Mouse (Mus musculus): ENCODE measurements around the gene Atp9a. TPM values are rescaled to one million over a fixed set of nuclear protein-coding genes. Genes with fewer than 3 reads are reported as not detected.

The Atp9a gene
- polyA plus RNA-seq, 1 experiment from 2014 or later: 13.8 TPM

- Histone ChIP-seq H3K4me2 (no peak overlapping the region), H3K27me3 (0 out of 2 replicates have a peak, but pooled peaks cover 3% of the 10 kb centered on the region), H3K9ac (no peak overlapping the region), H3K36me3 (peaks cover 9% of the 10 kb centered on the region; the same call in 1 of the 2 replicates), H3K27ac (no peak overlapping the region), H3K9me3 (replicated peaks) (no peaks in the 10 kb centered on the region), H3K4me1 (replicated peaks) (no peaks in the 10 kb centered on the region), H3K4me3 (no peak overlapping the region)
- no peak for ATAC-seq (replicated peaks; ENCODE audit: insufficient number of reproducible peaks, insufficient read depth, low FRiP score, low read depth)
- 75% methylated on average over 2 of the region's 2 CpGs for WGBS
These were observed 59.5 kb downstream of the Atp9a start for GRCm38 (mm10) chr2:168682721-168683120.

DNA sequence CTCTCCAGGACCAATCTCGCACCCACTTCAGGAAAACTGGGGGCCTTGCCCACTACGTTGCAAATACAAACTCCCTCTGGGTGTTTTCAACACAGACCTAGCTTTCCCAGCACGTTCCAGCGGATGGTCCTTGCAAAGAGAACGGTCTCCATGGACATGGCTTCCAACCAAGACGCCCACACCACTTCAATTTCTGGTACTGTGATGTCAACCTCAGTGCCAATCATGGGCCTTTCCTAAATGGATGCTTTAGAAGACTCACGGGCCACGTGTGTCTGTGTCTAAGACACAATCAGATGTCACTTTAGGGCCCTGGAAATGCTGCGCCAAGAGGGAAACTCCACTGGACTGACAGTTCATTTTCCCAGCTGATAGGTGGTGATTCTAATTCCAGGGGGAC, 60.7 kb downstream of the Atp9a start:
- H3K4me3 ChIP-seq: no peak overlapping the region
- no peaks in the 10 kb centered on the region for H3K4me1 ChIP-seq (replicated peaks)
- ATAC-seq (replicated peaks; ENCODE audit: insufficient number of reproducible peaks, insufficient read depth, low FRiP score, low read depth): no peak
- 0 out of 2 replicates have a peak, but pooled peaks cover 6% of the 10 kb centered on the region for H3K27me3 ChIP-seq
- no peak overlapping the region for H3K27ac ChIP-seq
- H3K9ac ChIP-seq: no peak overlapping the region
- WGBS: 89% methylated on average over 9 of the region's 9 CpGs
- H3K9me3 ChIP-seq (replicated peaks): no peaks in the 10 kb centered on the region
- H3K36me3 ChIP-seq: peaks cover 9% of the 10 kb centered on the region; the same call in 1 of the 2 replicates
- no peak overlapping the region for H3K4me2 ChIP-seq

GRCm38 (mm10) chr2:168679381-168680199, 62.6 kb downstream of the Atp9a start:
- Histone ChIP-seq H3K27ac (no peak overlapping the region), H3K36me3 (peaks cover 13% of the 10 kb centered on the region), H3K9ac (no peak overlapping the region), H3K4me3 (no peak overlapping the region), H3K4me2 (no peak overlapping the region), H3K27me3 (0 out of 2 replicates have a peak, but pooled peaks cover 6% of the 10 kb centered on the region), H3K9me3 (replicated peaks) (no peaks in the 10 kb centered on the region), H3K4me1 (replicated peaks) (no peaks in the 10 kb centered on the region)
- 57% methylated on average over 19 of the region's 19 CpGs for WGBS
- no peak for ATAC-seq (replicated peaks; ENCODE audit: insufficient number of reproducible peaks, insufficient read depth, low FRiP score, low read depth)

DNA sequence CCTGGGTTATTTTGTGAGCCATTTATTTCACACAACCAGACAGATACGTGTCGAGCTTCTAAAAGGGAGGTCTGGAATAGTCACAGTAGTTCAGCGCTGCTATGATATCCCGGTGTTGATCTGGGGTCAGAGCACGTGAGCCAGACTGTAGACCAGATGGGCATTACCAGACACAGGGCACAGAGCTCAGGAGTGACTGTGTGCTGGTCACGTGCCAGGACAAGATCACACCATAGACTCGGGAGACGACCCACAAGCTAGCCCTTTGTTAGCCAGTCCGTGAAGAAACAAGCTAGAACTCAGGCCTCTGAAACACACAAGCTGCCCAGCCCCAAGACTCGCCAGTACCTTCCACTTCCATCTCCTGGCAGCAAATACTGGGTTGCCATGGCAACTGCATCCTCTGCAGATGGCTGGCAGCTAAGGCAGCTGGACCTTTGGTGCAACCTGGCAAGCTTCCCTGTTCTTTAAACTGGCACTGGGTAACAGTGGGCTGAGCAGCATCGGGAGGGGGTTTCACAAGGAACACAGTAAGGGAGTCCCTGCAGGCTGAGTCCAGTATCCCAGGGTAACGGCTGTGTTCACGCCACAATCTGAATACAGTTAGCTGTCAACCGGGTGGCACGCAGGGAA, 63.4 kb downstream of the Atp9a start:
- Histone ChIP-seq H3K36me3 (peaks cover 17% of the 10 kb centered on the region), H3K27me3 (0 out of 2 replicates have a peak, but pooled peaks cover 6% of the 10 kb centered on the region), H3K9me3 (replicated peaks) (no peaks in the 10 kb centered on the region), H3K4me1 (replicated peaks) (no peaks in the 10 kb centered on the region), H3K4me3 (no peak overlapping the region), H3K4me2 (no peak overlapping the region), H3K27ac (no peak overlapping the region), H3K9ac (no peak overlapping the region)
- ATAC-seq (replicated peaks; ENCODE audit: insufficient number of reproducible peaks, insufficient read depth, low FRiP score, low read depth): no peak
- 77% methylated on average over 15 of the region's 15 CpGs for WGBS

DNA sequence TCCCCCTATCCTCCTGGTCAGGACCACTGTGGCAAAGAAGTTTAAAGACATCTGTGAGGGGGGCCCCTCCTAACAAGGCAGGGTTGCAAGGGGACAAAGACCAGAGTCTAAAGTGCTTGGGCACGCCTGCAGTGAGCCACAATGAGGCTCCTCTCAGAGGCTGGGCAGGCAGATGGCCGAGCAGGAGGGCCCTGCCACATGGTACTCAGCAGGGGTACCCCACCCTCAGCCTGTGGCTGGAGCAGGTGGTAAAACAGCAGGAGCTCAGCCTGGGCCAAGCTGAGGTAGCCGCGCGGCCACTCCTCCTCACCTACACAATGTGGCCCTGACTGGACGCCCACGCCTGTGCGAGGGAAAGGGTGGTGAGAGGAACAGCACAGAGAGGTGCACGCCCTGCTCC, 64.6 kb downstream of the Atp9a start:
- H3K4me1 ChIP-seq (replicated peaks): no peaks in the 10 kb centered on the region
- no peak overlapping the region for H3K9ac ChIP-seq
- no peak overlapping the region for H3K27ac ChIP-seq
- H3K36me3 ChIP-seq: peaks cover 22% of the 10 kb centered on the region
- WGBS: 70% methylated on average over 9 of the region's 9 CpGs
- H3K4me3 ChIP-seq: no peak overlapping the region
- ATAC-seq (replicated peaks; ENCODE audit: insufficient number of reproducible peaks, insufficient read depth, low FRiP score, low read depth): no peak
- H3K27me3 ChIP-seq: 0 out of 2 replicates have a peak, but pooled peaks cover 6% of the 10 kb centered on the region
- H3K4me2 ChIP-seq: no peak overlapping the region
- H3K9me3 ChIP-seq (replicated peaks): no peaks in the 10 kb centered on the region

DNA sequence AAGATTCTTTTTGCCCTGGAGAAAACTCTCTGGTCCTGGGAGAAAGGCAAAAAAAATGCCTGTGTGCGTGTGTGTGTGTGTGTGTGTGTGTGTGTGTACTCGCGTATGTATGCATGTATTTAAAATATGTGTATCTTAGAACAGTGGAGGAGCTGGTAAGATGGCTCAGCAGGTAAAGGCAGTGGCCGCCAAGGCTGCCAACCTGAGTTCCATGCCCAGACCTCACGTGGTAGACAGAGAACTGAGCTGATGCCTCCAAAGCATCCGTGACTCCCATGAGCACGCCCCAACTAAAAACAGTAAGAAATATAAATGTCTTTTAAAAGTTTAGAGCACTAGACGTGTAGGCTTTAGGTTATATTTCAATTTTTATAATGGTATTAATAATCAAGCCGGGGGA, 70.5 kb downstream of the Atp9a start:
- Histone ChIP-seq H3K36me3 (peaks cover 15% of the 10 kb centered on the region), H3K9ac (no peak overlapping the region), H3K27me3 (no peaks in the 10 kb centered on the region), H3K4me1 (replicated peaks) (no peaks in the 10 kb centered on the region), H3K4me2 (no peak overlapping the region), H3K4me3 (no peak overlapping the region), H3K9me3 (replicated peaks) (no peaks in the 10 kb centered on the region), H3K27ac (no peak overlapping the region)
- 89% methylated on average over 9 of the region's 9 CpGs for WGBS
- no peak for ATAC-seq (replicated peaks; ENCODE audit: insufficient number of reproducible peaks, insufficient read depth, low FRiP score, low read depth)

- H3K4me3 ChIP-seq: no peak overlapping the region
- no peak overlapping the region for H3K4me2 ChIP-seq
- WGBS: 74% methylated on average over 14 of the region's 14 CpGs
- H3K27me3 ChIP-seq: no peaks in the 10 kb centered on the region
- no peak overlapping the region for H3K9ac ChIP-seq
- H3K4me1 ChIP-seq (replicated peaks): no peaks in the 10 kb centered on the region
- H3K36me3 ChIP-seq: peaks cover 15% of the 10 kb centered on the region
- H3K9me3 ChIP-seq (replicated peaks): no peaks in the 10 kb centered on the region
- no peak overlapping the region for H3K27ac ChIP-seq
- ATAC-seq (replicated peaks; ENCODE audit: insufficient number of reproducible peaks, insufficient read depth, low FRiP score, low read depth): no peak
These were observed 72.0 kb downstream of the Atp9a start for GRCm38 (mm10) chr2:168670241-168670640.

GRCm38 (mm10) chr2:168669762-168670161, 72.4 kb downstream of the Atp9a start:
- no peak overlapping the region for H3K4me2 ChIP-seq
- no peak overlapping the region for H3K27ac ChIP-seq

DNA sequence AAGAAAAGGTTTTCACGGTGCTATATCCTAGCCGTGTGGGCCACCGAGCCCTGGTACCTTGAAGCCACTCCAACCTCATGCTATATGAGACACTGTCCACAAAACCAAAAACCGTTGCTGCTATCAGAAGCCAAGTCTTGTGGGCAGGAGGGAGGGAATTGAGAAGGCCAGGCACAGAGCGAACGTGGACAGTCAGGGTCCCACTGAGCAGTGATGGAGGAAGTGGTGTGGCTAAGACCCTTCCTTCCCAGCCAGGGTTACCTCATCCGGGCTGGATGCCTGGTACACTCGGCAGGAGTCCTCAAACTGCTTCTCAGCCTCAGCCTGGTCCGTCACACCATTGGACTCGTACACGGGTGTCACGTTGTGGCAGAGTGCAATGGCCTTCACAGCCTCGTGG, 74.5 kb downstream of the Atp9a start:
- ATAC-seq (replicated peaks; ENCODE audit: insufficient number of reproducible peaks, insufficient read depth, low FRiP score, low read depth): no peak
- H3K4me1 ChIP-seq (replicated peaks): no peaks in the 10 kb centered on the region
- 79% methylated on average over 13 of the region's 13 CpGs for WGBS

More at GRCm38 (mm10) chr2:168669762-168670161, 72.4 kb downstream of the Atp9a start:
- Histone ChIP-seq H3K9ac (no peak overlapping the region), H3K4me3 (no peak overlapping the region), H3K27me3 (no peaks in the 10 kb centered on the region), H3K9me3 (replicated peaks) (no peaks in the 10 kb centered on the region), H3K36me3 (peaks cover 13% of the 10 kb centered on the region), H3K4me1 (replicated peaks) (no peaks in the 10 kb centered on the region)
- ATAC-seq (replicated peaks; ENCODE audit: insufficient number of reproducible peaks, insufficient read depth, low FRiP score, low read depth): no peak
- 64% methylated on average over 13 of the region's 13 CpGs for WGBS

GRCm38 (mm10) chr2:168665680-168666079, 76.5 kb downstream of the Atp9a start:
- no peak overlapping the region for H3K27ac ChIP-seq
- H3K27me3 ChIP-seq: no peaks in the 10 kb centered on the region
- 83% methylated on average over 4 of the region's 4 CpGs for WGBS
- H3K4me1 ChIP-seq (replicated peaks): no peaks in the 10 kb centered on the region
- no peaks in the 10 kb centered on the region for H3K9me3 ChIP-seq (replicated peaks)
- H3K4me3 ChIP-seq: no peak overlapping the region
- ATAC-seq (replicated peaks; ENCODE audit: insufficient number of reproducible peaks, insufficient read depth, low FRiP score, low read depth): no peak
- no peak overlapping the region for H3K4me2 ChIP-seq
- H3K9ac ChIP-seq: no peak overlapping the region
- no peaks in the 10 kb centered on the region for H3K36me3 ChIP-seq

More for the DNA sequence above, 74.5 kb downstream of the Atp9a start:
- no peak overlapping the region for H3K4me2 ChIP-seq
- no peaks in the 10 kb centered on the region for H3K9me3 ChIP-seq (replicated peaks)
- 0 out of 2 replicates have a peak, but pooled peaks cover 3% of the 10 kb centered on the region for H3K36me3 ChIP-seq
- H3K4me3 ChIP-seq: no peak overlapping the region
- no peaks in the 10 kb centered on the region for H3K27me3 ChIP-seq
- H3K27ac ChIP-seq: no peak overlapping the region
- no peak overlapping the region for H3K9ac ChIP-seq

GRCm38 (mm10) chr2:168663716-168664115, 78.5 kb downstream of the Atp9a start:
- no peaks in the 10 kb centered on the region for H3K4me1 ChIP-seq (replicated peaks)
- H3K9ac ChIP-seq: no peak overlapping the region
- H3K4me3 ChIP-seq: no peak overlapping the region
- no peak overlapping the region for H3K27ac ChIP-seq
- no peaks in the 10 kb centered on the region for H3K36me3 ChIP-seq
- 64% methylated on average over 5 of the region's 5 CpGs for WGBS
- no peak for ATAC-seq (replicated peaks; ENCODE audit: insufficient number of reproducible peaks, insufficient read depth, low FRiP score, low read depth)
- no peak overlapping the region for H3K4me2 ChIP-seq
- no peaks in the 10 kb centered on the region for H3K27me3 ChIP-seq
- H3K9me3 ChIP-seq (replicated peaks): no peaks in the 10 kb centered on the region

Measured in heart, embryonic 15.5 days (tissue).